Mouse (Mus musculus) olfactory bulb, adult 2 months (tissue): Measurements from ENCODE around the gene Adcyap1. TPM values are rescaled to one million over a fixed set of nuclear protein-coding genes. Genes with fewer than 3 reads are reported as not detected.

Experiments
- H3K27ac ChIP-seq: fragments of 200-500 bp; 2 replicates; pipeline ENCODE4 v1.5.1; 2012; ENCODE audit warnings: low read depth, low read length; ENCODE audit not compliant: insufficient read depth
- H3K4me1 ChIP-seq: fragments of 200-500 bp; 2 replicates; pipeline ENCODE4 v1.6.1; 2012; ENCODE audit warnings: low read length; ENCODE audit not compliant: control insufficient read depth, insufficient read depth
- H3K4me3 ChIP-seq: fragments of 200-500 bp; 2 replicates; pipeline ENCODE4 v1.5.1; 2012; ENCODE audit warnings: mild to moderate bottlenecking, low read depth, low read length, moderate library complexity; ENCODE audit not compliant: insufficient read depth
- CTCF ChIP-seq: fragments of 200-500 bp; IDR thresholded peaks from 2 replicates; pipeline ENCODE4 v1.5.1; 2012; ENCODE audit warnings: low read depth, mild to moderate bottlenecking, low read length, moderate library complexity; ENCODE audit not compliant: insufficient read depth
- POLR2A ChIP-seq: fragments of 200-500 bp; IDR thresholded peaks from 2 replicates; pipeline ENCODE4 v1.6.1; 2012; ENCODE audit warnings: mild to moderate bottlenecking, low read depth, low read length, moderate library complexity; ENCODE audit not compliant: insufficient read depth
- WGBS: fragments of 180-500 bp; shearing (Covaris S2); methylation state at CpG from one replicate; pipeline ENCODE4 v1.1.7; 2018; 5-methylcytosine and 5-hydroxymethylcytosine counted together
- polyA plus RNA-seq: library from polyadenylated mRNA; stranded (reverse); fragments of >200 nt; gene quantifications from 2 replicates; pipeline ENCODE4 v1.2.4, GENCODE M21; 2012; ENCODE audit warnings: low replicate concordance; ENCODE audit not compliant: missing spikeins, insufficient read depth, insufficient read length

The Adcyap1 gene
- polyA plus RNA-seq, 1 experiment = not detected

DNA sequence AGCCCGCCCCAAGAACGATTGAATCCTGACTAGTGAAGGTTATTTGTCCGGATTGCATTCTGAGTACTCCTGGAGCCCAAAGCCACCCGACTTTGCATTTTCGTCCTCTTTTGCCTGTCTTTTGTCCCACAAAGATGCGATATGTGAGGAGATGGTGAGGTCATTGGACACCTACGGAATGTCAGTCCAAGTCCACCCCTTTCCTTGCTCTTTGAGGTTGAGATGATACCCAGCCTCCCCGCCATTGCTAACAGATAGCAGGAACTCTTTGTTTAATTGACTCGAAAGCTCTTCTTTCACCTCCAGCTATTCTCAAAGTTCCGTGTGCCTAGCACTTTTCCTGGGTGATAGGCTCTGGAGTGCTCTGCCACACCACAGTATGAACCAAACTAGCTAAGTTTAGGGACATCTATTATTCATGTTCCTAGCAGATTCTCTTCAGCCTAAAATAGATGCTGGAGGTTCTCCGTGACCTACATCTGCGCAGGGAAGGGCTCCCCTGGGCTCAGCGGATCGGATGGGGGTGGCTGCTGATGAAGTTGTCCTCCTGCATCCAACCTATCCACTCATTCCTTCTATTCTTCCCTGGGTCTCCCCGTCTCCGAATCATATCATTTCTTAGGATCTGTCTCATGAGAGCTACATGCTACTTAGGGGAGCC, 2.6 kb downstream of the Adcyap1 start:
- 4% methylated on average over 16 of the region's 16 CpGs for WGBS
- Histone ChIP-seq H3K4me3 (0 out of 2 replicates have a peak overlapping the region, but pooled peaks have one; percentile 22), H3K27ac (no peak overlapping the region), H3K4me1 (peaks cover 10% of the 10 kb centered on the region)
- TF ChIP-seq POLR2A (no peak), CTCF (no peak)

DNA sequence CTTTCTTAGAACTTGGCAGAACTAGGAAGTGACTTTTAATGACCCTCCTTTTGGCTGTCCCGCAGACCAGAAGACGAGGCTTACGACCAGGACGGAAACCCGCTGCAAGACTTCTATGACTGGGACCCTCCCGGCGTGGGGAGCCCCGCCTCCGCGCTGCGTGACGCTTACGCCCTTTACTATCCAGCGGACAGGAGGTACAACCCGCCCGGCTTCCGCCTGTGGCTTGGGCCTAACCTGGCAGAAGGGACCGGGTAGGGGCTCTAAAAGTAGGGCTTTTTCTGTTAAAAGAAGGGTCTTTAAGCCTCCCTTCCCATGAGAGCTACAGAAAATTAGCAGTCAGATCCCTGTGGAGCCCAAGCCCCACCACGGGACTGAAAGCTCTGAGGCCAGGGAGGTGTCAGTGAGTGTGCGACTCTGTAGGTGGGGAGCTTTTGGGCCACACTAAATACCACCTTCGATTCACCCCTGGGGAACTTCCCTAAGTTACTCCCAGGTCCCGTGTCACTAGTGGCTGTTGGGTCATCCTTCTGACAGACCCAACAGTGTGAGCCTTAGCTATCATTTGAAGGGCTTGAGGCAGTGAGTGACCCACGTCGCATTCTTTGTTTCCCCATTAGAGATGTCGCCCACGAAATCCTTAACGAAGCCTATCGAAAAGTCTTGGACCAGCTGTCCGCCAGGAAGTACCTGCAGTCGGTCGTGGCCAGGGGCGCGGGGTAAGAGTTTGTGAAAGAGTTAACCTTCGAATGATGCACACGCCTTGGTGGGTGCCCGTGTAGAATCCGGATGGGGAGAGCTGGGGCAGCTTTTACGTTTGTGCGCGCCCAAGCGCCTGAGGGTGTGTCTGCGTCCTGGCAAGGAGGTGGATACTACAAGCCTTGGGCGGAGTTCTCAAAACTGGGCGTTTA, 3.6 kb downstream of the Adcyap1 start:
- 2% methylated on average over 44 of the region's 44 CpGs for WGBS
- TF ChIP-seq CTCF (no peak), POLR2A (no peak)
- no peak overlapping the region for H3K27ac ChIP-seq
- peaks cover 10% of the 10 kb centered on the region for H3K4me1 ChIP-seq
- no peak overlapping the region for H3K4me3 ChIP-seq

DNA sequence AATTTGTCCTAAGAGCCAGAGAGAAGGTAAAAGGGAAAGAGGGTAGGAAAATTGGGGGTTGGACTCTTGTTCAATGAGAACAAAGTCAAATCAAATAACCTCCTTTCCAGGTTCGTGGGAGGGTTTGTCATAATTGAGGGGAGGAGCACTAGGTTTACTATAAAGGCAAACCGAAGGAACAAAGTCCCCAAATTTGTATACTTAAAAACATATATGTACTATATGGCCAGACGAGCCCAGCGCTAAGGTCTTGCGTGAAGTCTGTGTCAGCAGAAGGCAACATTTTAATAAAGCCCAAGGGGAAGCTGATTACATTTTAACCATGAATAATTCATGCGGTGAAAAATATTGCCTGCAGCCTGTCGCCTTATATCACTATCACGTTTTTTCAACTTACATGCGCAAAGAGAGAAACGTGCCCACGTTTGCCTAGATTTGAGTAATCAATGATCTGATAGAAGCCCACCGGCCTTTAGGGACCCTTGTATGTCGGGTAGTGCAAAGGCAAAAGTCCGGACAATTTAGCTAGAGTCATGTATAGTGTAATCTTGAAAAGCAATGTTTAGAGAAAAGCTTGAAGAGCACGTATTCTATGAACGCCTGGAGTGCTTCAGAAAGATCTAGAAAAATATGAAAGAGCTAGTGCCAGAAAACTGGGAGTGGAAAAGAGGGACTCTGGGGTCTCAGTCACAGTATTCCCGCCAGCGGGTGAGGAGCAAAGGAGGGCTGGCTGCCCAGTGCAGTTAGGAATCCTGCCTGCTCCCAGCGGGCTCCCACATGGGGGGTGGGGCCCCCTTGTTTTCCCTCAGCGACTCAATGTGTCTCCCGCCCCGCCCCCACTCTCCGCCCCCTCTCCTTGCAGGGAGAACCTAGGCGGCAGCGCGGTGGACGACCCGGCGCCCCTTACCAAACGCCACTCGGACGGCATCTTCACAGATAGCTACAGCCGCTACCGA, 4.5 kb downstream of the Adcyap1 start:
- TF ChIP-seq CTCF (no peak), POLR2A (no peak)
- 3% methylated on average over 34 of the region's 34 CpGs for WGBS
- Histone ChIP-seq H3K27ac (no peak overlapping the region), H3K4me1 (peaks cover 10% of the 10 kb centered on the region), H3K4me3 (no peak overlapping the region)

DNA sequence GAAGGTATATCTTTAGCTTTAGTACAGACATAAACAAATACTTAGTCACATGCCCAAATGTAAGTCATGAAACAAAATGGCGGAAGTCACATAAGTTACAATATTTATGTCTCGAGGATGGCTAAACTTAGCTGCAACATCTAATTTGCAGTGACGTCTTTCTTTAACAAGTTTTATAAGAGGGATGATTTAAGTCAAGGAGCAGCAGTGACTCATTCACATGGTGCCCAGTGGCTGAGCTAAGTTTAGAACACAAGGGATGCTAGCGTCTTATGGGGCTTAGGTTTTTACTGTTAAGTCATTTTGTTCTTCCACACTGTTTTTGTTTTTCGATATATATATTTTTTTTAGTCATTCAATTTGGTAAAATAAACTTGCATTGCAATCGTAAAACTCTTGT, 19.0 kb downstream of the Adcyap1 start:
- WGBS = 51% methylated on average over 6 of the region's 6 CpGs
- no peak overlapping the region for H3K27ac ChIP-seq
- TF ChIP-seq CTCF (no peak), POLR2A (no peak)

DNA sequence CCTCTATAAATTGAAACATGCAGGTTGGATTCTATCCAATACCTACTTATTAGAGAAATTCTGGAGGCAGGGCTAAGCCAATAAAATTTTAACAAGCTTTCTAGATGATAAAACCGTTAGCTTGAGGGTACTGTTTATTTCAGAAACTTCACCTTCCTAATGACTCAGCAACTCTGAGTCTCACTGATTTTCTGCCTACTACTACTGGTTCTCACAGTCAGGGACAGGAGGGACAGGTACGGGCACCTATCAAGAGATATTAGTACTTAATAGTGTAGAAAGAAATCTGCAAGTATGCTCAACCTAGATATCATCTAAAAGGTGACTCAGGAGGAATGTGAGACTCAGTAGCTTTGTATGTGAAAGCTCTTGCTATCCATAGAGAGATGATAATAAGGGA, 19.8 kb downstream of the Adcyap1 start:
- no peak overlapping the region for H3K4me3 ChIP-seq
- no peak for TF ChIP-seq CTCF
- TF ChIP-seq POLR2A = no peak
- H3K4me1 ChIP-seq = no peaks in the 10 kb centered on the region
- 73% methylated on average over 2 of the region's 2 CpGs for WGBS
- H3K27ac ChIP-seq = no peak overlapping the region

More for the DNA sequence above, 19.0 kb downstream of the Adcyap1 start:
- Histone ChIP-seq H3K4me1 (no peaks in the 10 kb centered on the region), H3K4me3 (no peak overlapping the region)

DNA sequence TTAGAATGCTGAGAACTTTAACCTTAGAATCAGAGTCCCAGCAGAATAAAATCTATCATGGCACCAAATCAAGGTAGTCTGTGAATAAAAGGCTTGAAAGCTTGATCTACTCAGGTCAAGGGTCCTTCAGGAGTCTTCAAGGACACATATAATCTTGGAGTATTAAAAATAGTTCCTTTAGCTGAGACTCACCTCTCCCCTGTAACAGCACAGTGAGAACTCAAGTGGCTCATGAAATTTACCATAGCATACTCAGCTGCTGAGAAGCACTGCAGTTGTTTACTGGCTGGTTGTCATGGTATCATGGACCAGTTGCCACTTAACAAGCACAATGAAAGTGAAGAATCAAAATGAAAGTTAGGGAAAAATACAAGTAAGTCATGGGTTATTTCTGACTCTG, 38.5 kb downstream of the Adcyap1 start:
- no peak overlapping the region for H3K4me3 ChIP-seq
- no peaks in the 10 kb centered on the region for H3K4me1 ChIP-seq
- no peak overlapping the region for H3K27ac ChIP-seq
- TF ChIP-seq POLR2A (no peak), CTCF (no peak)
